Mouse (Mus musculus) lung, embryonic 14.5 days (tissue): ENCODE data around the gene Dusp7. TPM values are rescaled to one million over a fixed set of nuclear protein-coding genes. Genes with fewer than 3 reads are reported as not detected.

Experiments
- ATAC-seq: fragments of 200-750 bp; cut with Nextera tagmentation; 2 replicates; pipeline ENCODE4 v1.8.0; 2017; ENCODE audit warnings: mild to moderate bottlenecking, moderate TSS enrichment, moderate library complexity; ENCODE audit not compliant: insufficient read depth
- DNase-seq: peaks from one replicate; pipeline ENCODE4 v3.0.0-alpha.2; 2015
- H3K27ac ChIP-seq: fragments of 300-500 bp; sonication (generic); 2 replicates; pipeline ENCODE4 v1.5.1; 2014; ENCODE audit warnings: low read depth, mild to moderate bottlenecking, moderate library complexity
- H3K27me3 ChIP-seq: fragments of 300-500 bp; sonication (generic); 2 replicates; pipeline ENCODE4 v1.6.1; 2014; ENCODE audit warnings: low read length, control low read depth; ENCODE audit not compliant: insufficient read depth
- H3K36me3 ChIP-seq: fragments of 300-500 bp; sonication (generic); 2 replicates; pipeline ENCODE4 v1.6.1; 2014; ENCODE audit warnings: control low read depth; ENCODE audit not compliant: insufficient read depth
- H3K4me1 ChIP-seq: fragments of 300-500 bp; sonication (generic); 2 replicates; pipeline ENCODE4 v1.6.1; 2014; ENCODE audit warnings: antibody characterized with exemption, control low read depth; ENCODE audit not compliant: insufficient read depth
- H3K4me2 ChIP-seq: fragments of 300-500 bp; sonication (generic); 2 replicates; pipeline ENCODE4 v1.6.1; 2014; ENCODE audit warnings: mild to moderate bottlenecking
- H3K4me3 ChIP-seq: fragments of 300-500 bp; sonication (generic); 2 replicates; pipeline ENCODE4 v1.5.1; 2014; ENCODE audit warnings: low read depth, low read length
- H3K9ac ChIP-seq: fragments of 300-500 bp; sonication (generic); 2 replicates; pipeline ENCODE4 v1.6.1; 2014
- H3K9me3 ChIP-seq: fragments of 300-500 bp; sonication (generic); 2 replicates; pipeline ENCODE4 v1.6.1; 2016; ENCODE audit warnings: low read depth, low read length, control low read depth
- CTCF ChIP-seq: IDR thresholded peaks from 2 replicates; pipeline ENCODE4 v1.5.1; 2016; ENCODE audit warnings: antibody characterized with exemption, low read depth
- WGBS: fragments of 180-500 bp; shearing (Covaris S2); extraction: QIAGEN DNeasy Blood & Tissue Kit; methylation state at CpG from one replicate; pipeline ENCODE4 v1.1.7; 2014; 5-methylcytosine and 5-hydroxymethylcytosine counted together
- polyA plus RNA-seq: library from polyadenylated mRNA; unstranded; fragments of >200 nt; fragmentation: Nextera tagmentation; extraction: Ambion mirVana; gene quantifications from 2 replicates; pipeline ENCODE4 v1.2.1, GENCODE M21; 2014

Dusp7 gene
- polyA plus RNA-seq, 1 experiment from 2014 or later = 27.3 TPM

DNA sequence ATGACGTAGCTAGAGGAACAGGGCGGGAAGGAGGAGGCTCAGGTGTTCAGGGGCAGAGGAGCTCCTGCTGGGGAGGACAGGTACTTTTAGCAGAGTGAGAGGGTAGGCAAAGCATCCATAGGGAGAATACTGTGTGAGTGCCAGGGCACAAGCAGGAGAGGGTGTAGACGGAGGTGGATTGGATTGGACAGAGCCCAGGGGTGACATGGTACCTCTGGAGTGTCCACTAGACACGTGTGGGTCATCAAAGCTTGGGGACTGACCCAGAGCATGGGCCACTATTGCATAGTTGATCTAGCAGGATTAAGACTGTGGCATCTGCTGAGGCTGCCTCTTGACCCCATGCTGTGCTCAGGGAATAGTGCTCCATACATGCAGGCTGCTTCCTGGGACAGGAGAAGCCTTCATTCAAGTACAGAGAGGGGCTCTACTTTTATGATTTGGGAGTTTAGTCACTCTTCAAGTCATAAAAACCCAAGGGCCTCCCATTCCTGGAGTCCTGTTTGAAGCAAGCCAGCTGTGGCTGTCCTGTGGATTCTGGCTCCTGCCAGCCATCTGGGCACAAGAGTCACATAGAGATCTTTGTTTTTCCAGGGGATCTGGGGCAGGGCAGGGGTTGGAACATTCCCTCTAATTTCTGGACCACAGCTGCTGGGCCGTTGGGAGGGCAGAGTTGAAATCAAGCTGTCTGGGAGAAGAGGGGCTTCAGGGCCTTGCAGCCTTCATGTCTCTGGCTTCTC is 39.5 kb upstream of the Dusp7 start:
- Histone ChIP-seq H3K4me3 (no peak overlapping the region), H3K4me2 (no peak overlapping the region), H3K9me3 (no peaks in the 10 kb centered on the region), H3K4me1 (peaks cover 6% of the 10 kb centered on the region; the same call in 1 of the 2 replicates), H3K27ac (peak overlapping the region; percentile 60), H3K9ac (no peak overlapping the region), H3K27me3 (no peaks in the 10 kb centered on the region), H3K36me3 (0 out of 2 replicates have a peak, but pooled peaks cover 2% of the 10 kb centered on the region)
- 52% methylated on average over 5 of the region's 5 CpGs for WGBS
- no peak for DNase-seq
- ATAC-seq = peak; percentile 15; the same call in 1 of the 2 replicates
- TF ChIP-seq CTCF = no peak

DNA sequence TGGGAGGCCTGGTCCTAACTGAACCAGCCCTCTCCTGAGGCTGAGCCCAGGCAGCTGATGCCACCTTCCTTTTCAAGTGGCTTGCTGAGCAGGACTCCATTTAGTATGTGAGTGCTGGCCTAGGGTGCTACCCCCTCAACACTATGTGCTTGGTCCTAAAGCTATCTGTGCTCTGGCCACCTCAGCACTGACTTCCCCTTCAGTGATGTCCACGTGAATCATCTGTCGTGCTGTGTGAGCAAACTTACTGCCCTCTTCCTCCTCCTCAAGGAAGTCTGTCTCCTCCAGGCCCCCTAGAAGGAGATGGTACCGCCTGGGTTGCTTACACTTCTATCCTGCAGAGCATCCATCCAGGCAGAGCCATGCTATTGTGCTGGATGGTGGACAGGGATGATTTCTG is 35.7 kb upstream of the Dusp7 start:
- no peak overlapping the region for H3K4me3 ChIP-seq
- 0 out of 2 replicates have a peak, but pooled peaks cover 2% of the 10 kb centered on the region for H3K36me3 ChIP-seq
- H3K27ac ChIP-seq = no peak overlapping the region
- ATAC-seq (no peak), DNase-seq (no peak)
- no peak for TF ChIP-seq CTCF
- peaks cover 11% of the 10 kb centered on the region; the same call in 1 of the 2 replicates for H3K4me1 ChIP-seq
- H3K9ac ChIP-seq = no peak overlapping the region
- no peaks in the 10 kb centered on the region for H3K27me3 ChIP-seq
- WGBS = 61% methylated on average over 3 of the region's 3 CpGs
- no peak overlapping the region for H3K4me2 ChIP-seq
- H3K9me3 ChIP-seq = no peaks in the 10 kb centered on the region

DNA sequence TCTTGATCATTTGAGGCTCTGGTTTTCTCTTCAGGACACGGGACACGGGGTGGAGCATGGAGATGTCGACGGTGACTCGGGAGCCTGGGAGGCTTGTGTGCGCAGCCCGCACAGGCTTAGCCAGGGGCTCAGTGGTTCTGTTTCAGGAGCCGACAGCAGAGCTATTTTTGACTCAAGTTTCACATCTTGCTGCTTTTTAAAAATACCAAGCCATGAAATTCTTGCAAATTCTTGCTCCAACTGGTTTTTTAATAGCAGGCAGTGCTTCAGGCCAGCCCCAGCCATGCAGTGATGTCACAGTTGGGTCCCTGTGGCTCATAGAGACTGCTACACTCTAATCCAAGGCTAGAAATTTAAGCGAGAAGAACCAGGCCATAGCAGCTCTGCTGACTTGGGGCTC is 30.8 kb upstream of the Dusp7 start:
- Histone ChIP-seq H3K9ac (no peak overlapping the region; the same call in 1 of the 2 replicates), H3K4me1 (peaks cover 43% of the 10 kb centered on the region), H3K4me2 (no peak overlapping the region)

DNA sequence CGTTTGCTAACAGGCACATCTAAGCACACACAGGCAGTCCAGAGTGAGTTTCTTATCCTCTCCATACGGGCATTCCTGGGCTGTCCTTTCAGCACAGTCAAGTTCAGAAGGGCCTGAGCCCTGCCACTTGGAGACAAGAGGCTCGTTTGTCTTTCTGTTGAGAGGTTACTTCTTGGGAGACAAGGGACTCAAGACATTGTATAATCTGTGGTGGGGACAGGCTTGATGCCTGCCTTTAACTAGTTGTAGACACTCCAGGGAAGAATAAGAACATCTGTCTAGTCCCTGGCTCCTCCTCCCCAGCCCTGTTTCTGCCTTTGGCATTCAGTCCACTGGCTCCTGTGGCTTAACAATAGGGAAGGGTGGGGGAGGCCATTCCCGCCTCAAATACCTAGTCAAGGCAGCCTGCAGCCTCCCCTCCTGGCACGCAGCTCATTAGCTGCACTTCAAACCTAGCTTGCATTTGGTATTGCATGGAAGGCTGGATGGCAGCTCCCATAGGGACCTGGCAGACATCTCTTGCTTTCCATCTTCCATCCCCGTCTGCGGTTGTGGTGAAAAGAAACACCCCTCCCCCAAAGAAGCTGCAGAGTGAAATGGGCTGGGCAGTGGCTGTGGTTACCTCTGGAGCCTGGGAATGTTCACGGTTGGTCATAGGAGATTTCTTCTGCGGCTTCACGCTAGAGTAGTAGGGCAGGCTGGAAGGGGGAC is 29.8 kb upstream of the Dusp7 start:
- Histone ChIP-seq H3K4me3 (no peak overlapping the region), H3K27ac (peak overlapping the region; percentile 76), H3K4me1 (peaks cover 43% of the 10 kb centered on the region), H3K9me3 (no peaks in the 10 kb centered on the region), H3K27me3 (no peaks in the 10 kb centered on the region), H3K9ac (peak overlapping the region; percentile 13; the same call in 1 of the 2 replicates), H3K4me2 (no peak overlapping the region), H3K36me3 (no peaks in the 10 kb centered on the region)
- ATAC-seq (peak; percentile 10; the same call in 1 of the 2 replicates), DNase-seq (peak; percentile 46)
- 18% methylated on average over 10 of the region's 10 CpGs for WGBS
- TF ChIP-seq CTCF = no peak

More for the DNA sequence above, 30.8 kb upstream of the Dusp7 start:
- no peak overlapping the region for H3K4me3 ChIP-seq
- H3K9me3 ChIP-seq = no peaks in the 10 kb centered on the region
- no peak for DNase-seq
- peak overlapping the region; percentile 76 for H3K27ac ChIP-seq
- no peak for TF ChIP-seq CTCF
- no peaks in the 10 kb centered on the region for H3K27me3 ChIP-seq
- no peaks in the 10 kb centered on the region for H3K36me3 ChIP-seq
- no peak for ATAC-seq
- WGBS = 72% methylated on average over 9 of the region's 9 CpGs

DNA sequence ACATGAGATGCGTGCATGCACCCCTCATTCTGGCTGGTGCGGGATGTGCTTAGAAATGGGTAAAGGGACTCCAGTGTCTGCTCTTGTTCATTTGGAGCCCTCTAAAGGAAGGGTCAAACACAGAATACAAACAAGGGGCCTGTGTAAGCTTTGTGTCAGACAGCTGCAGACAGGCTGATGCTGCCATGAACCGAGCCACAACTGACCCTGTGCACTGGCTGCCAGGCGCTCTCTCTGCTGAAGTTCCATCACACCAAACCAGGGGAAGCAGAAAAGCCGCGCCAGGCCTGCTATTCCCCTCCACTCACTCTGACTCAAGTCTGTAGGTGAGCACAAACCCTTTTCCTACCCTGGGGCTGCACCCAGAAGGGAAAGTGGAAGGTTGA is 29.3 kb upstream of the Dusp7 start:
- Histone ChIP-seq H3K36me3 (no peaks in the 10 kb centered on the region), H3K4me2 (no peak overlapping the region), H3K27me3 (no peaks in the 10 kb centered on the region), H3K9ac (peak overlapping the region; percentile 13; the same call in 1 of the 2 replicates), H3K4me1 (peaks cover 43% of the 10 kb centered on the region), H3K9me3 (no peaks in the 10 kb centered on the region), H3K4me3 (no peak overlapping the region), H3K27ac (peak overlapping the region; percentile 76)
- TF ChIP-seq CTCF = no peak
- WGBS = 50% methylated on average over 6 of the region's 6 CpGs
- no peak for DNase-seq
- 0 out of 2 replicates have a peak, but pooled peaks have one; percentile 6 for ATAC-seq

DNA sequence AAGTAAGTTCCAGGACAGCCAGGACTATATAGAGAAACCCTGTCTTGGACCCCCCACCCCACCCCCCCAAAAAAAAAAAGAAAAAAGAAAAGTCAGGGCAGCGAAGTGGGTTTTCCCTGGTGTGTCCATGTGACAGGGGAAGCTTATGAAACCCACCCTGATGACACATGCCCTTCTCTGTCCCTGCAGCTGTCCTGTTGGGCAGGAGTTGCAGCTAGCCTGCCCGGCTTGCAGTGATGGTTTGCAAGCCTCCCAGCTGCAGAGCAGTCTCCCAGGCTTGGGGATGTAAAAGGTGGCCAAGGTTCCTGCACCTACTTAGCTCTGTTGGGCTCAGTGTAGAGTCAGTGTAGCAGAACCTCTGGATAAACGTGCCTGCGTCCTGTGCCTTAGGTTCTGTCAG is 28.7 kb upstream of the Dusp7 start:
- Histone ChIP-seq H3K4me1 (peaks cover 46% of the 10 kb centered on the region), H3K27ac (no peak overlapping the region), H3K27me3 (no peaks in the 10 kb centered on the region), H3K4me3 (no peak overlapping the region), H3K4me2 (no peak overlapping the region), H3K36me3 (no peaks in the 10 kb centered on the region), H3K9me3 (no peaks in the 10 kb centered on the region), H3K9ac (no peak overlapping the region)
- TF ChIP-seq CTCF = no peak
- WGBS = 80% methylated on average over 4 of the region's 4 CpGs
- ATAC-seq = no peak
- DNase-seq = no peak
